Mouse (Mus musculus): ENCODE measurements around the gene Cela2a.
A peak's percentile ranks its signal among the peaks of the same experiment; 100 is the strongest.

Cela2a gene

DNA sequence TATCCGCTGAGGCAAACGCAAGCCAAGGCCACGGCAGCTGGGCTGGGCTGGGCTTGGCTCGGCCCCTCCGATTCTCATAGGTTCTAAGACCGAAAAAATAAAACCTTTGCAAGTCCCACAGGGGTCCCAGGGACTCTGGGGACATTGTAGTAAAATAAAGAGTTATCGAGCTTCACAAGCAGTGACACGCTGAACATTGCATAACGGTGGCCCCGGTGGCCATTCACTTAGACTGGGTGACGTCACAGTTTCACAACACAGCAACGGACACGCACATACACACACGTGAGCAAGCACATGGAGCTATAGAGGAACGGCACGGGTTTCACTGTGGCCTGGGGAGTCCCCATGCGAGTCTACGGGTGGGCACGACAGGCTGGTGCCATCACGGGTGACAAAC lies 32.5 kb upstream of the Cela2a start:
- DNase-seq (ENCODE audit: low spot score in 2 of 2): peak; percentile 74 to 76

DNA sequence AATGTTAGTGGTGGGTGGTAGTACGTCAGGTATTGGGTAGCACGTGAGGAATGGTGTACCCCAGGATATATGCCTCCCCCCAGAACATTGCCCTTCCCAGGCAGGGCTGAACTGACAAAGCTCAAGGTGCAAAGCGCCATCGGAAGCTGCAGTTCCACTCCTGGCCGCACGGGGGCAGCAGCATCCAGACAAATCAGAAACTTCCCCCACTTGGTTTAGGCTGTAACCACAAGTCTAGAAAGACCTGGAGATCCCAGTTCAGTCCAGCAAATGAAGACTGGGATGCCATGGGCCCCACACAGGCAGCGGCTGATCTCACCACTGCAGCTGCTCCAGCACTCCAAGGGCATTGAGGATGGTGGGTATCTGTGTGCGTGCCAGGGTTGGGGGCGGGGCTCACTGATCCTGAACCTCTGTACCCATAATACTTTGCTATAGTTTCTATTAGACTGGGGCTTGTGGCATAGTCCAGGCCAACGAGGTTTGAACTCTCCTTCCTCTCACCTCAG lies 31.5 kb upstream of the Cela2a start:
- peak; percentile 75 to 77 for DNase-seq (ENCODE audit: low spot score in 2 of 2)

DNA sequence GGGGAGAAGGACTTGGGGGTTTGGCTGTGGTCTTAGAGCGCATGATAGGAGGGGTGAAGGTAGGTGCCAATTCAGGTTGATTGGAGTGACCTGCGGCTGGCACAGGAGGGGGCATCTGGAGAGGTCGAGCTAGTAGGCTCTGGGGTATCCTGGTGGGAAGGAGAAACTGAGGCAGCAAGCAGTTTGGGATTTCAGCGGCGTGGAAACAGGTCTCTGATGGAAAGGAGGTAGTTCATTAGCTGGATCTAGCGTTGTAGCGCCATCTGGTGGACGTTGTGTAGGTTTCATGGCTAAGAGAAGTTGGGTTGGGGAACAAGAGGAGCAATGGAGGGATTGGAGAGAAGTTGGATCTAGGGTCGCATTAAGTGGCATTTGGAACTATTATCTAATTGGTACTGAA lies 27.5 kb upstream of the Cela2a start:
- peak in 1 of 2 experiments; percentile 51 for DNase-seq (ENCODE audit: low spot score in 2 of 2)

DNA sequence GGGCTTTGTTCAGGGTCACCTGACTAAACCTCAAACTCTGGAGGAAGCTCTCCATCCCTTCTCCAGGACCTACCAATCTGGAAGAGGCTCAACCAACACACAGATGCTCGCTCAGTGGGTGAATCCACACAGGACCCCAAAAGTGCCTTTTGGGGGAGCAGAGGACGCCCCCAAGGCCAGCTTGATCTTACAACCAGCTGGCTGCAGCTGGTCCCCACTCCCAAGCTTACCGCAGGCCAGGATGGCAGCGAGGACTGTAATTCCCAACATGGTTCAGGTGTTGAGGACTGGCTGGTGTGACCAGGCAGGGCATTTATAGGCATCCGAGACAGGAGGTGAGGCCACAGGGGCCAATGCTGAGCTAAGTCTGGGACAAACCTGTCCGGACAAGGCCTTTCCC lies 20.0 kb upstream of the Cela2a start, which contains the start of gene Ctrc:
Gene Ctrc, minus strand, starts transcription at position 361 of the 400 bp plus-strand sequence.
- no peak for DNase-seq (ENCODE audit: low spot score in 2 of 2)

DNA sequence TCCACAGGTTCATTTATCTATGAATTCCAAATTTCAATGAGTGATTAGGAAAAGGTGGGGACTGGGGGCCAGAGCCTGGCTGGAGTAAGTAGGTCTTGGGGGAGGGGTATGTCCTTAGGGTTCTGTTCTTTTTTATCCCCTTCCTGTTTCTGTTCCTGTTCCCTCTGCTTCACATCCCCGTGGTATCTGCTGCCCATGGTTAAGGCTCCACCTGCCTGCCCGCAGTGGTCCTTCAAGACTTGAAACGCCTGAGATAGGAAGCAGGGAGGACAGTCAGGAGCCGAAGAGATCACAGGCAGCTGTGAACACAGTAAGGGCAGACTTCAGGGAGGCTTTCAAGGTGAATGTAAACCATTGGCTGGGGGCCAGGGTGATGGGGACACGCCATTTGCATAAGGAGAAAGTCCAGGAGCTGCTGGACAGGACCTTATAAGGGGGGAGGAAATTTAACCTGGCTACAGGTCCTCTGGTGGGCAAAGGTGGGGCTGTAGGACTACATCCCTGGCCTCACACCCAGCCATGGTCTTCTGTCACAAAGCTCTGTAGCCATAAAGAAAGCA lies 8.7 kb upstream of the Cela2a start:
- no peak for DNase-seq (ENCODE audit: low spot score in 2 of 2)

DNA sequence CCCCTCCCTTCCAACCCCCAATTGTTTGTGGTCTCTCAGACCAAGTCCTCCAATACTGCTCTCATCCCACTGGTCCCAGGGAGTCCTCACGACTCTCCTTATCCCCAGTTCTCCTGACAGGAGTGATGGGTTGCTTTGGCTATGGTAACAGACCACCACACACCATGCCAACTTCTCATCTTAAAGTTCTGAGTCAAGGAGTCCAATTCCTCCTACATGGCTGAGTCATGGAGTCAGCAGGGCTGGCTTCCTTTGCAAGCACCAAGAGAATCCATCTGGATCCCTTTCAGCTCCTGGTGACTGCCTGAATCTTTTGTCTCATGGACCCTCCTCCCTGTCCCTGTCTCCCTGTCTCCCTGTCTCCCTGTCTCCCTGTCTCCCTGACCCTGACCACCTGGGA lies 8.0 kb upstream of the Cela2a start:
- no peak for DNase-seq (ENCODE audit: low spot score in 2 of 2)

DNA sequence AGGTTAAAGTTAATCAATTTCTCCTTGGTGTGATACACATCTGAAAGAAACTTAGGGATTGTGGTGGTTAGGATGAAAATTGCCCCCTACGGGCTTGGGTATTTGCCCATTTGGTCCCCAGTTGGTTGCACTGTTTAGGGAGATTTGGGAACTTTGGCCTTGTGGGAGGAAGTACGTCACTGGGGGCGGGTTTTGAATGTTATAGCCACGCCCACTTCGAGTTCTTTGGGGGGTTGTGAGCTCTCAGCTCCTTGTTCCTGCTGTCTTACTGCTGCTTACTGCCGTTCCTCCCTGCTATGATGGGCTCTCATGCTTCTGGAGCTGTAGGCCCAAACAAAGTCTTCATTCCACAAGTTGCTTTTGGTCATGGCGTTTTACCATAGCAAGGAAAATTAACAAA lies 5.4 kb upstream of the Cela2a start:
- no peak for DNase-seq (ENCODE audit: low spot score in 2 of 2)

DNA sequence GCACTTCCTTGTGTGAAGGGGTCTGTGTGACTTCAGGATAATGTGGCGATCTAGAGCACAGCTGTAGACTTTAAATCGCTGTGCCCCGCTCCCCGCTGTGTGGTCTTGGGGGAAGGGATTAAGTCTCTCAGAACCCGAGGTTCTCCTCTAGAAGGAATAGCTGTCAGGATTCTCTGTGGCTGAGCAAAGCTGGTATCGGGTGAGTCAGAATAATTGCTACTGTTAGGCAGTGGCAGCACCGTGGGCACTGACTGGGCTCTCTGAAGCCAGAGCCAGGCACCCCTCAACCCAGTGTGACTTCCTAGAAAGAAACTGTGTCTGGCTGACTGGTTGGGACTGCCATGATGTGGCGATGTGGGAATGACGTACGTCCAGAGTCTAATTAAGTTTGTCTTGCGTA lies 4.4 kb upstream of the Cela2a start:
- no peak for DNase-seq (ENCODE audit: low spot score in 2 of 2)

DNA sequence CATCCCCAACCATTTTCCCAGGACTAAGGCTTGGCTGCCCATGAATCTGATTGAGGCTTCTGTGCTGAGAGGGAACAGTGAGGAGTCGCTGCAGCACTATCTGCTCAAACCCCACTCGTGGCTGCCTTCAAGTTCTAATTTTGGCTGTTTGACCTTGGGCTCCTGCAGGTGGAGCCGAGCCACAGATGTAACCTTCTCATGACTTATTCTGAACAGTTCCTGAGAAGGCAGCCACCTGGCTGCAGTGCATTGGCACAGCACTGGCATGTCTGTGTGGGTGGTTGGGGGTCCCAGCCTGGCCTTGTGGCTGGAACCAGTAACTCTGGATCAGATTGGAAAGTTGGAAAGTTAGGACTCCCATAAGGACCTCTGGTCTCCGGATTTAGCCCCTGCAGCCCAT lies 2.2 kb upstream of the Cela2a start:
- no peak for DNase-seq (ENCODE audit: low spot score in 2 of 2)

DNA sequence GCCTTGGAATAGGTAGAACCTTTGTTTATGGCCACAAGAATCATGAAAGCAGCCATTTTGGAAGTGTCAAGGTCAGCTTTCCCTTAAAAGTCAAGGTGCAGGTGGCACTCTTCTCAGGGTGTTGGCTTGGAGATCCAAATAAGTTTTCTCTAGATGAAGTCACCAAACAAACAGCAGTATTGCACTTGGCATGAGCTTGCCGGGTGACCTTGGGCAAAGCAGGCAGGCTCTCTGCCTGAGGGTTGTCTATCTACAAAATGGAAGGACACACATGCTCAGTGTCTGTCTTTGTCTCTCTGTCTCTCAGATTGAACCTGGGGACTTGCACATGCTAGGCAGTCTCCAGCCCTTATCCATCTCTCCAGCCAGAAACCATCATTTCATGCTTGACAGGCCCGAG lies 1.4 kb upstream of the Cela2a start:
- no peak for DNase-seq (ENCODE audit: low spot score in 2 of 2)

DNA sequence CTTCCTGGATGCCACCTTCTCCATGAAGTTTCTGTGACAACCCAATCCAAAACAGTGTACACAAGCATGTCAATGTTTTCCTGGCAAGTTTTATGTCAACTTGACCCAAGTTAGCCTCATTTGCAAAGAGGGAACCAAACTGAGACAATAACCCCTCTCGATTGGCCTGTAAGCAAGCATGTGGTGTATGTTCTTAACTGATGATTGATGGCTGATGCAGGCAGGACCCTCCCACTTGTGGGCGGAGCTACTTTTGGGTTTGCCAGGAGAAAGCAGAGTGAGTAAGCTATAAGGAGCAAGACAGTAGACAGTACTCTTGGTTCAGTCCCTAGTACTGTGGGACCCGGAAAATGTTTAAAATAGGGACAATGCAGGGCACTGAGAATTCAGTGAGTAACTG lies 3.0 kb downstream of the Cela2a start:
- DNase-seq (ENCODE audit: low spot score in 2 of 2): no peak

DNA sequence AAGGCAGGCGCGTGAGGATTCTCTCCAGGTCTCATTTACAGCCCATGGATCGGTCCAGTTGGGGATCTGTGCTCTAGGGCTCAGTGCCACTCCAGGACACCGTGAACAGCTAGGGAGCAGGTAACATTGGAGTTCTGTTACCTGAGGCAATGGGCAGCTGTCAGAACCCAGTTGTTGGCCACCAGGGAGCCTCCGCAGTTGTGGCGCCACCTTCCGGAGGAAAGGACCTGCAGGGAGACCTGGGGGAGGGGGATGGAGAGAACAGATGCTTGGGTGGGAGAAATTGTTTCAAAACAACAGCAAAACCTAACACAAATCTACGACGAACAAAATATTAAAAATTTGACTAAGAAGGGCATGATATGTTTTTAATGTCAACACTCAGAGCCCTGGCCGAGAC lies 3.9 kb downstream of the Cela2a start:
- no peak for DNase-seq (ENCODE audit: low spot score in 2 of 2)

DNA sequence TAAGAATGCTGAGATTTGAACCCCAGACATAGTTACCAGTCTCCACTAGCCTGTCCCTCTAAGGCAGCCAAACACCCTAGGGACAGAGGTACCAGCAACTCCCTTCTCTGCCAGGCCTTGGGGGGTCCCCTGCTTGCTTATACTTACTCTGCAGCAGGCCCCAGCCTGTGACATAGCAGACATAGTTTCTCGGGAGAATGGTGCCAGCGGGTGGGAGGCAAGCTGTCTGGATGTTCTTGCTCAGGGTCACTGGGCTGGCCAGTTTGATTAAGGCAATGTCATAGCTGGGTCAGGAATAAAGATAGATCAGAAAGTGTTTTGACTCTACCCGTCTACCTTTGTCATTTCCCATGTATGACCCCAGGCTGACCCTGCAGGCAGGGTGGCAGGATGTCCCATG lies 4.8 kb downstream of the Cela2a start:
- DNase-seq (ENCODE audit: low spot score in 2 of 2): no peak

DNA sequence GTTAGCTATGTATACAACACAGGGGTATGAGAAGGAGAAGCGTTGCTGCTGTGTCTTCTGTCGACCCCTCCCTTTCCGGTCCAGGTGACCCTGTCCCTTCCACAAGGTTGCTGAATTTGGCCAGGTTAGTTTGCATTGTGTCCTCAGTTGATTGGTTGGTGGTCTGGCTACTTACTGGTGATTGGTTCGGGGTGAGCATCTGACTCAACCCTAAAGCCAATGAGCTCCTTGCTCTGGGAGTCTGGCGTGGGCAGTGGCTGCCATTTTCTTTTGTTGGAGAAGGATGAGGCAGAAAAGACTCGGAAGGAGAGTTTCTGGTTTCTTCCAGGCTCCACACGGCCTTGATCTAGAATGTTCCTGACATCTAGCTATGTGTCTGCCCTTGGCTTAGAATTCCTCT lies 6.6 kb downstream of the Cela2a start:
- no peak for DNase-seq (ENCODE audit: low spot score in 2 of 2)

DNA sequence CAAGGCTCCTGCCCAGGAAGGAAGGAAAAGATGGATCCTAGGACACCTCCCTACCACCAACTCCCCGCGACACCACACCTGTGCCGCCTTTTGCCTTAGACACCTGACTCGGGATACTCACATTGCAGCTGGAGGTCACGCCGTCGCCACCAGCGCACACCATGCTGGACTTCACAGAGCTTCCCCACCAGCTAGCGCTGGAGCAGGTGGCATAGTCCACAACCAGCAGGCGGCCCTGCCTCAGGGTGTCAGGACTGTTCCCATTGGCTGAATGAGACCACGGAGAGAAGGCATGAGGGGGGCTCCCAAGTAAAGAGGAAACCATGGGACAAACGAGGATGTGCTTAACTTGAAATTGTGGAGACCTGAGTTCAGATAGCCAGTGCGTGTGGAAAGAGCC lies 7.1 kb downstream of the Cela2a start:
- DNase-seq (ENCODE audit: low spot score in 2 of 2): no peak

DNA sequence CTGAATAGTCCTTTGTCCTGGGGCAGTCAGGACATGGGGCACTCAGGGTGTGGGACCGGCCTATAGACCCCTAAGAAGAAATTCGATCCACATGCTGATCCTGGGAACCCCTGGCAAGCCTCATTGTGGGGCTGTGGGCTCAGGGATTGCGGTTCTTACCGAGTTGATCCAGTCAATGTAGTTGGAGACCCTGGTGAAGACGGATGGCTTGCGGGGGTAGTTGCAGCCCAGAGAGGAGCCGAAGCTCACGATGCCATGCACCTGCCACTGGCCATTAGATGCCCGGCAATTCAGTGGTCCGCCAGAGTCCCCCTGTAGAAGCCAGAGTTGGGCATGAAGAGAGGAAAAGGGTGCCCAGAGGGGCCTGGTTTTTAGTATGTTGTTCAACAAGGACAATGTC lies 8.3 kb downstream of the Cela2a start:
- DNase-seq (ENCODE audit: low spot score in 2 of 2): no peak

DNA sequence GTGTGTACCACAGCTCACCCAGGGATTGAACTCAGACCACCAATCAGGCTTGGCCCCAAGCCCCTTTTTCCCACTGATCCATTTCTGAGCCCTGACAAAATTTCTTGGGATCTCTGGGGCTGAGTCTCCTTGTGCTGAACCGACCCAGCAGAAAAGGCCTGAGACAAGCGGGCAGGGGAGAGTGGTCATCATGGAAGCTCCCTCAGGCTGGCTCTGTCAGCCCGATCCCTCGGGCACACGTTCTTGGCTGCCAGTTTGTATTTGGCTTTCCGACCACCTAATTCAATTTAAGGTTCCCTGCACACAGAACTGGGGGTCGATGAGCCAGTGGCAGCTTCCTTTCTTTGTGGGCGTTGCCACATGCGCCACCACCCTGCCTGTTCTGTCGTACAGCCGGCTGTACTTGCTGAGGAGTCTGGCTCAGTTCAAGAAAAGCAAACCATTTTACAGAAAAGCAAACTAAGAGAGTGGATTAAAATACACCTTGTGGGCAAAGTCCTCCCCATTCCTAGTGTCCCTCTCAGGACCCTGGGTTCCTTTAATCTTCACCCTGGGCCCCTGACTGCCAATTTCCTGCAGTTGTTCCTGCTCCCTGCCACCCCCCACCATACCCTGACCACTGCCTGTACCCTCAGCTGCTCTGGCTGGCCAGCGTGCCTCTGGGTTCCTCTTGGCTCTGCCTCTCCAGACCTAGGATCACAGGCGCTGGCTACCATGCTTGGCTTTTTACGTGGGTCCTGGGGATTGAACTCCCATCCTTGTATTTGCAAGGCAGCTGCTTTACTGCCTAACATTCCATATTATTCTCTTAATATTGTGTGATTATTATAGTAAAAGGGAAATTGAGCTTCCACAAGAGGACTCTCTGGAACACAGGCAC lies 8.9 kb downstream of the Cela2a start:
- DNase-seq (ENCODE audit: low spot score in 2 of 2): no peak

DNA sequence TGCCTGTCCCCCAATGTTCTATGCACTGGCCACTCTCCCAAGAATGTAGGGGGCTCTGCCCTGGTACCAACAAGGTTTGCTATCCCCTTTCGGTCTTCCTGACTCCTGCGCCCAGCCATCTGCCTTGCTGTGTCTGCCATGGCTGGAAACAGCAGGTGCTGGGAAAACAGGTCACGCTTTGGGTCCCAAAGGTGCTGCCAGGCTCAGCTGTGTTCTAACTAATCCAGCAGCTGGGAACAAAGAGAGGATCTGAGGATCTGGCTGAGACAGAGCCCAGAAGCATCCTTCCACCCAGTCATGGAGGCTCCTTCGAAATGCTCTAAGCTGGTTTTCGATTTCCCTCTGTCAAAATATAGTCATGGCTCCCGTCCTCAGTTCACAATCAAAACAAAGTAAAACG lies 9.7 kb downstream of the Cela2a start:
- no peak for DNase-seq (ENCODE audit: low spot score in 2 of 2)

DNA sequence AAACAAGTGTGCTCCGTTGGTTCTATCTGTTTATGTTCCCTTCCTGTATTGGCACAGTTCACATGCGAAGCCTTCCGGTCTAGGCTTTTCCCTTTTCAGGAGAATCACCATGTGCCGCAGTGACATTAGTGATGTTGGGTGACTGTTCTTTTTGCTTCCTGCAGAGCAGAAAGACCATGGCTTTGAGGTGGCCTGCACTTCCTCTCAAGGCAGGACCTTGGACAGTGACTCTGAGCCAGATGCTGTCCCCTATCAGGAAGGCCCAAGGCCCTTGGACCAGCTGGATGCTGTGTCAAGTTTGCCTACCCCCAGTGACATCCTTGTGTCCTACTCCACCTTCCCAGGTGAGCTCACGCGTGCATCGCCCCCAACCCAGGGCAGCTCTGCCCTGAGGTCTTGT lies 14.6 kb downstream of the Cela2a start:
- DNase-seq (ENCODE audit: low spot score in 2 of 2): no peak

DNA sequence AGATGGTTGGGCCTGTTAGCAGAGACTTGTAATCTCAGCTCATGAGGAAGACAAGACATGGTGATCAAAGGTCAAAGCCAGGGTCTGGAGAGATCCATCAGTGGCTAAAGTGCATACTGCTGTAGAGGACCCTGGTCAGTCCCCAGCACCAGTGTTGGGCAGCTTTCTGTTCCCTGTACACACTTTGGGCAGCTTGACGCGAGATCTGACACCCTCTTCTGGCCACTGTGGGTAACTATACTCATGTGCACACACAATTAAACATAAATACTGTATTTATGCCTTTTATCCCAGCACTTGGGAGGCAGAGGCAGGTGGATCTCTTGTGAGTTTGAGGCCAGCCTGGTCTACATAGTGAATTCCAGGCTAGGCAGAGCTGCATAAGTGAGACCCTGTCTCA lies 15.0 kb downstream of the Cela2a start:
- DNase-seq (ENCODE audit: low spot score in 2 of 2): no peak

DNA sequence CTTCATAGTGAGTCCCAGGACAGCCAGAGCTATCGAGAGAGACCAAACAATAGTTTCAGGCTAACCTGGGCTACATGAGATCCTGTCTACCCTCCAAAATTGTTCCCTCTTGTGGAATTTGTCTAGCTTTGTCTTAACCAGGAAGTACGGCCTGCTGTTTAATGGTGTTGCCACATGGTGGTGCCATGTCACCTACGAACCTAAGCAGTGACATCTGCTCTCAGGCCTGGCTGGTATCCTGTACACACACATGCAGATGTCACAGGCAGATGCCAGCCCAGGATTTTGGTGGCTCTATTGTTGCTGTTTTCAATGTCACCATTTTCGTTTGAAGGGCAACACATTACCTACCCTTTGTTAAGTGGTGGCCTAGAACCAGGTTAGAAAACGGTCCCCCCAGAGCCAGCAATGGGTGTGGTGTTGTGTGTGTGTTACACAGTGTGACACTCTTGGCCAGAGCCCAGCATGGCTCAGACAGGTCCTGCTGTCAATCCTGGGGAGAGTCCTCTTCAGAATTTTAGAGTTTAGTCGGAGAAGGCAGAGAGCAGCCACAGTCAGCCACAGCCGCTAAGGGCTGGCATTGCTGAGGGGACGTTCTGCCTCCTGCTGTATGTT lies 16.0 kb downstream of the Cela2a start:
- DNase-seq (ENCODE audit: low spot score in 2 of 2): no peak

DNA sequence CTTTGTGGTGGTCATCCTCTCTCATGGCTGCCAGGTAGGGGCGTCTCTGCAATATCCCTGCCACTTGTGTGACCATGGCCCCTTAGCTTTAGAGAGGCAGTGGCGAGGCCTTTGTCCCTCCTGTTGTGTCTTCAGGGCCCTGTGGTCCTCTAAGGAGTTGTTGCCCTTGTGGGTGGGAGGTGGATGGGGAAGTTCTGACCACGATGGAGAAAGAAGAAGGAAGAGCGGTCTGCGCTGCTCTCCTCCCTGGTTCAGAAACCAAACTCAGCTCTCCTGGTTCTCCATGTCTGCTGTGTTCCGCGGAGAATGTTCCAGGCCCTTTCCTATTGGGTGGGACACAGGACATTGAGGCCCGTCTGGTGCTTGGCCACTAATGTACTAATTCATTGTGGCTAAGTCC lies 20.1 kb downstream of the Cela2a start:
- no peak for DNase-seq (ENCODE audit: low spot score in 2 of 2)

DNA sequence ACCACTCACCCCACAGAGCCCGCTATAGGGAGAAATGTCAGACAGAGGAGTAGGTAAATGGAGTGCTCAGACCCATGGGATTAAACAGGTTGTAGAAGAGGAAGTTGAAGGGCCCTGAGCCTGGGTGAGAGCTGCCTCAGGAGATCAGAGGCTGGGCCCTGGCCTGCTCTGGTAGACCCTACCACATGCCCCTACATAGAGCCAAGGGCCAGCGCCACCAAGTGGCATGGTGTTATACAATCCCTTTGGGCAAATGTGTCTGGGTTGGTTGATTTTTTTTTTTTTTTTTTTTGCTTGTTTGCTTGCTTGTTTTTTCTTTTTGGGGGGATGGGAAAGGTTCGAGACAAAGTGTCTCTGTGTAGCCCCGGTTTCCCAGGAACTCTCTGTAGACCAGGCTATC lies 21.9 kb downstream of the Cela2a start:
- peak in 1 of 2 experiments; percentile 18 for DNase-seq (ENCODE audit: low spot score in 2 of 2)
